Mouse (Mus musculus) myocyte (in vitro differentiated cells): Measurements from ENCODE around the gene Htra3. TPM values are rescaled to one million over a fixed set of nuclear protein-coding genes. Genes with fewer than 3 reads are reported as not detected.
A peak's percentile ranks its signal among the peaks of the same experiment; 100 is the strongest.

Experiments used
- H3K27me3 ChIP-seq: one replicate; pipeline ENCODE4 v1.6.1; 2011; ENCODE audit not compliant: control insufficient read depth, insufficient read depth, insufficient read length
- H3K36me3 ChIP-seq: one replicate; pipeline ENCODE4 v1.6.1; 2011; ENCODE audit not compliant: control insufficient read depth, insufficient read depth
- H3K4me2 ChIP-seq: one replicate; pipeline ENCODE4 v1.6.1; 2011; ENCODE audit warnings: low read depth, control low read depth
- H3K4me3 ChIP-seq: one replicate; pipeline ENCODE4 v1.5.1; 2011; ENCODE audit warnings: mild to moderate bottlenecking, control low read depth, moderate library complexity
- H3K79me2 ChIP-seq: one replicate; pipeline ENCODE4 v1.6.1; 2011; ENCODE audit not compliant: control insufficient read depth, insufficient read depth
- H3ac ChIP-seq: one replicate; pipeline ENCODE4 v1.6.1; 2011; ENCODE audit not compliant: control insufficient read depth, insufficient read length
- CEBPB ChIP-seq: IDR thresholded peaks from 2 replicates; pipeline ENCODE4 v1.6.1; 2011; ENCODE audit warnings: mild to moderate bottlenecking, moderate library complexity; ENCODE audit not compliant: poor library complexity, insufficient read depth, severe bottlenecking
- E2F4 ChIP-seq: IDR thresholded peaks from one replicate; pipeline ENCODE4 v1.6.1; 2011; ENCODE audit warnings: mild to moderate bottlenecking, control low read depth, moderate library complexity; ENCODE audit not compliant: insufficient read depth
- MAX ChIP-seq: IDR thresholded peaks from one replicate; pipeline ENCODE4 v1.6.1; 2011; ENCODE audit warnings: low read depth, mild to moderate bottlenecking, control low read depth
- MYOD1 ChIP-seq, 3 experiments: IDR thresholded peaks; one replicate each; pipeline ENCODE4 v1.6.1; 2011; ENCODE audit warnings: control low read depth in 2 of 3, low read depth in 2 of 3, mild to moderate bottlenecking in 2 of 3, moderate library complexity in 1 of 3; ENCODE audit not compliant: insufficient read length in 2 of 3, control insufficient read depth in 1 of 3
- MYOG ChIP-seq, 3 experiments: IDR thresholded peaks; one replicate each; pipeline ENCODE4 v1.6.1; 2011; ENCODE audit warnings: control low read depth in 2 of 3, low read depth in 2 of 3, mild to moderate bottlenecking in 2 of 3; ENCODE audit not compliant: insufficient read length in 2 of 3, control insufficient read depth in 1 of 3, insufficient read depth in 1 of 3
- POLR2A ChIP-seq: IDR thresholded peaks from one replicate; pipeline ENCODE4 v1.6.1; 2011; ENCODE audit warnings: low read depth, mild to moderate bottlenecking, control low read depth, moderate library complexity; ENCODE audit not compliant: insufficient read length
- POLR2AphosphoS2 ChIP-seq: IDR thresholded peaks from one replicate; pipeline ENCODE4 v1.6.1; 2011; ENCODE audit warnings: low read depth, control low read depth; ENCODE audit not compliant: insufficient read length
- REST ChIP-seq: IDR thresholded peaks from one replicate; pipeline ENCODE4 v1.6.1; 2011; ENCODE audit warnings: mild to moderate bottlenecking, control low read depth, moderate library complexity; ENCODE audit not compliant: insufficient read depth, insufficient read length
- SRF ChIP-seq: IDR thresholded peaks from one replicate; pipeline ENCODE4 v1.6.1; 2011; ENCODE audit warnings: low read depth; ENCODE audit not compliant: control insufficient read depth, insufficient read length
- TCF12 ChIP-seq: IDR thresholded peaks from one replicate; pipeline ENCODE4 v1.6.1; 2011; ENCODE audit warnings: mild to moderate bottlenecking, control low read depth; ENCODE audit not compliant: poor library complexity, insufficient read depth, severe bottlenecking
- TCF3 ChIP-seq: IDR thresholded peaks from one replicate; pipeline ENCODE4 v1.6.1; 2011; ENCODE audit warnings: low read depth, control low read depth; ENCODE audit not compliant: insufficient read length
- USF1 ChIP-seq: IDR thresholded peaks from one replicate; pipeline ENCODE4 v1.6.1; 2011; ENCODE audit warnings: low read depth, mild to moderate bottlenecking, control low read depth, moderate library complexity
- polyA plus RNA-seq: library from polyadenylated mRNA; unstranded; fragments of >200 nt; fragmentation: generic; extraction: Trizol; gene quantifications from one replicate; pipeline ENCODE4 v1.2.1, GENCODE M21; 2012; ENCODE audit warnings: missing spikeins

The Htra3 gene
- polyA plus RNA-seq, 1 experiment: 5.9 TPM

GRCm38 (mm10) chr5:35718817-35719216 is 39.2 kb upstream of the Htra3 start:
- Histone ChIP-seq H3K27me3 (no peaks in the 10 kb centered on the region), H3ac (no peak overlapping the region), H3K4me3 (no peak overlapping the region), H3K36me3 (no peaks in the 10 kb centered on the region), H3K79me2 (no peaks in the 10 kb centered on the region), H3K4me2 (no peak overlapping the region)
- no peak for TF ChIP-seq MYOG (IDR thresholded peaks at IDR 0.05; ENCODE audit: control insufficient read depth in 1 of 3, insufficient read depth in 1 of 3, insufficient read length in 2 of 3, low read depth in 2 of 3)
- no peak for TF ChIP-seq CEBPB
- TF ChIP-seq TCF3: no peak
- no peak for TF ChIP-seq E2F4
- no peak for TF ChIP-seq SRF
- TF ChIP-seq REST: no peak
- no peak for TF ChIP-seq MYOD1 (IDR thresholded peaks at IDR 0.05; ENCODE audit: control insufficient read depth in 1 of 3, insufficient read length in 2 of 3, low read depth in 2 of 3)
- TF ChIP-seq POLR2A: no peak
- no peak for TF ChIP-seq TCF12
- TF ChIP-seq POLR2AphosphoS2: no peak
- TF ChIP-seq USF1: no peak
- no peak for TF ChIP-seq MAX

- Histone ChIP-seq H3K4me3 (no peak overlapping the region), H3K27me3 (no peaks in the 10 kb centered on the region), H3K4me2 (peak overlapping the region; percentile 7), H3K79me2 (no peaks in the 10 kb centered on the region), H3ac (no peak overlapping the region), H3K36me3 (no peaks in the 10 kb centered on the region)
- TF ChIP-seq TCF3 (no peak), POLR2AphosphoS2 (no peak), E2F4 (no peak), CEBPB (no peak), TCF12 (no peak), POLR2A (no peak), MYOG (IDR thresholded peaks at IDR 0.05; ENCODE audit: control insufficient read depth in 1 of 3, insufficient read depth in 1 of 3, insufficient read length in 2 of 3, low read depth in 2 of 3) (no peak), REST (no peak), MAX (no peak), MYOD1 (IDR thresholded peaks at IDR 0.05; ENCODE audit: control insufficient read depth in 1 of 3, insufficient read length in 2 of 3, low read depth in 2 of 3) (no peak)
Observed at GRCm38 (mm10) chr5:35717946-35718345, 38.4 kb upstream of the Htra3 start.

- Histone ChIP-seq H3K4me3 (no peak overlapping the region), H3K79me2 (no peaks in the 10 kb centered on the region), H3ac (no peak overlapping the region), H3K4me2 (peak overlapping the region; percentile 7), H3K36me3 (no peaks in the 10 kb centered on the region), H3K27me3 (no peaks in the 10 kb centered on the region)
- TF ChIP-seq REST (no peak), MYOG (IDR thresholded peaks at IDR 0.05; ENCODE audit: control insufficient read depth in 1 of 3, insufficient read depth in 1 of 3, insufficient read length in 2 of 3, low read depth in 2 of 3) (no peak), POLR2AphosphoS2 (no peak), MYOD1 (IDR thresholded peaks at IDR 0.05; ENCODE audit: control insufficient read depth in 1 of 3, insufficient read length in 2 of 3, low read depth in 2 of 3) (no peak), USF1 (no peak), CEBPB (no peak), TCF12 (no peak), E2F4 (no peak)
Observed at GRCm38 (mm10) chr5:35717455-35717854, 37.9 kb upstream of the Htra3 start.

GRCm38 (mm10) chr5:35713649-35714354 is 34.2 kb upstream of the Htra3 start:
- no peak for TF ChIP-seq TCF3
- TF ChIP-seq USF1: peak; percentile 58
- TF ChIP-seq MYOG (IDR thresholded peaks at IDR 0.05; ENCODE audit: control insufficient read depth in 1 of 3, insufficient read depth in 1 of 3, insufficient read length in 2 of 3, low read depth in 2 of 3): peak in 1 of 3 experiments; percentile 75
- peak in 1 of 3 experiments; percentile 67 for TF ChIP-seq MYOD1 (IDR thresholded peaks at IDR 0.05; ENCODE audit: control insufficient read depth in 1 of 3, insufficient read length in 2 of 3, low read depth in 2 of 3)
- Histone ChIP-seq H3K27me3 (no peaks in the 10 kb centered on the region), H3K79me2 (no peaks in the 10 kb centered on the region), H3ac (no peak overlapping the region), H3K4me2 (no peak overlapping the region), H3K36me3 (no peaks in the 10 kb centered on the region), H3K4me3 (no peak overlapping the region)

GRCm38 (mm10) chr5:35712517-35712916 is 32.9 kb upstream of the Htra3 start:
- Histone ChIP-seq H3K27me3 (no peaks in the 10 kb centered on the region), H3ac (no peak overlapping the region), H3K4me2 (peak overlapping the region; percentile 3), H3K79me2 (no peaks in the 10 kb centered on the region), H3K36me3 (no peaks in the 10 kb centered on the region), H3K4me3 (no peak overlapping the region)
- TF ChIP-seq CEBPB: peak; percentile 75; the same call in 1 of the 2 replicates
- TF ChIP-seq MYOG (IDR thresholded peaks at IDR 0.05; ENCODE audit: control insufficient read depth in 1 of 3, insufficient read depth in 1 of 3, insufficient read length in 2 of 3, low read depth in 2 of 3): peak in 2 of 3 experiments; percentile 58 to 59
- TF ChIP-seq E2F4: no peak
- TF ChIP-seq SRF: no peak
- TF ChIP-seq REST: no peak
- no peak for TF ChIP-seq MAX
- no peak for TF ChIP-seq TCF12
- peak; percentile 56 for TF ChIP-seq TCF3
- TF ChIP-seq POLR2A: no peak
- TF ChIP-seq MYOD1 (IDR thresholded peaks at IDR 0.05; ENCODE audit: control insufficient read depth in 1 of 3, insufficient read length in 2 of 3, low read depth in 2 of 3): peak in 2 of 3 experiments; percentile 57 to 81
- TF ChIP-seq USF1: no peak
